Mouse (Mus musculus) inflammation-experienced regulatory T-cells, adult 6 months (primary cell): ENCODE results near the gene Chchd5. TPM values are rescaled to one million over a fixed set of nuclear protein-coding genes. Genes with fewer than 3 reads are reported as not detected.
A peak's percentile ranks its signal among the peaks of the same experiment; 100 is the strongest.

Source experiments
- ATAC-seq: one replicate; pipeline ENCODE4 v1.8.0; 2017
- polyA plus RNA-seq, 3 experiments: library from polyadenylated mRNA; unstranded; fragments of 100-300 nt; shearing (Covaris generic); gene quantifications; one replicate each; pipeline ENCODE4 v1.2.1; 2017

The Chchd5 gene
- 10 to 100 TPM; 26.5 to 44.1 (median 34.3) TPM for polyA plus RNA-seq

DNA sequence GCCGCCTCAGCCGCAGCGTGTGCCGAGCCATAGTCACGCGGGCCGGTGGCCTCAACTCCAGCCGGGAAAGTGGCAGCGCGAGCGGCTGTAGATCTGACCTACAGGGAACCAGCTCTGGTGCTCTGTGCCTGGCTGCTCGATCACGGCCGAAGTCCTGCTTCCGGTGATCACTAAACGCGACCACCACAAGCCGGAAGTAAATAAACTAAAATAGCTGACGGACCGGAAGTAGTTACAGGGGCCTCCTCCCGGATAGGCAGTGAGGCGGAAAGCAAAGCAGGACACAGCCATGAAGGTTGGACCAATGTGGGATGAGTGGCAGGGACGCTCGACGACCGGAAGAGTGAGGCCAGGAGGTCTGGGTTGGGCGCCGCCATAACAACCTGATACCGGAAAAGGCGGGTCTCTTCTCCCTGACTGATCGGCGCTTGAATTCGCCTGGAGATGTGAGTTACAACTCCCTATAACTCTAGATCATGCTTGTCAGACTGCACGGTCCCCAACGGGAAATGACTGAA, at the start of gene Chchd5:
Gene Chchd5, plus strand, starts transcription at position 289 of the 518 bp plus-strand sequence.
- ATAC-seq = peak; percentile 92

- ATAC-seq = no peak
Measured at GRCm38 (mm10) chr2:129081097-129081496, 48.4 kb upstream of the Chchd5 start.

GRCm38 (mm10) chr2:129083514-129083913, 46.0 kb upstream of the Chchd5 start:
- no peak for ATAC-seq

DNA sequence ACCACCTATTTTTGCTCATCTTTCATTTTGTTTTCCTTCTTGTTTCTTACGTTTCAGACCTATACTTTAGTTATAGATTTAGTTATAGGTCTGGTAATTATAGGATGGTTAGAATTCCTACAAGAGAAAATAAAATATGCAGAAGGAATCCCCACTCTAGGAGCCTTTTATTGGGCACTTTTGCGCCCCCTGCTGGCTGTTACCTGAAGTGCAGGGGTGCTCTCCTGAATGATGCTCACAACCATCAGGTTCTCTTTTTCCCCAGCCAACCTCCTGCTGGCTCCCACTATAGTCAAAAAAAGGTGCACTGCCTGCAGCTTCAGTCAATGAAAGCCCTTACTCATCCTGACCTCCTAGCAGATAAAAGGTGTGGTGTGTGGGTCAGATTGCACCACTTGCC, 44.5 kb upstream of the Chchd5 start:
- no peak for ATAC-seq

DNA sequence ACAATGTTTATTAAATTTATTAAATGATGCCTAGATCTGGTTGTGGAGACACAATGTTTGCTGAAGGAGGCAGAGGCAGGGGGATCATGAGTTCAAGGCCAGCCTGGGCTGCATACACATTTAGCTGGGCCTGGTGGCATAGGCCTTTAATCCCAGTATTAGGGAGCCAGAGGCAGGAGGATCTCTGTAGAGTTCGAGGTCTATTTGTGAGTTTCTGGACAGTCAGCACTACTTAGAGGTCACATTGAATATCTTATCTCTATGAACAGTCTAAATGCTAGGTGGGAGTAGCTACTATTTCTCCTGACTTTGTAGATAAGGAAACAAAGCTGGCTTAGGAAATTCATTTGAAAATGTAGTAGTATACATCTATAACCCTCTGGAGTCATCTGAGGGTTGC, 42.0 kb upstream of the Chchd5 start:
- ATAC-seq = no peak

GRCm38 (mm10) chr2:129090370-129090769, 39.1 kb upstream of the Chchd5 start:
- ATAC-seq = no peak

DNA sequence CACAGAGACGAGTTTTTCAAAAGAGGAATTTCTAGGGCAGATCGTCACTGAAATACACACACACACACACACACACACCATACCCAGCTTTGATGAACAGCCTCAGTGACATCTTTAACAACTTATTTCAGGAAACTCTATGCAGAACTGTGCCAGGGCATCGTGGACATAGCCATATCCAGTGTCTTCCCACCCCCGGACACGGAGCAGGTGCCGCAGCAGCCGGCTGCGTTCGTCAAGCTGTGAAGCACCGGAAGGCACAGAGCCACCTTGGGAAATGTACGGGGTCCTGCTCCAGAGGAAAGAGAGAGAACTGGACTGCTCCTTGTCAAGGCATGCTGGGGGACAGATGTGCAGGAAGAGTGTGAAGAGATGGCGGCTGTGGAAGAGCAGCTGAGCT, 36.7 kb upstream of the Chchd5 start:
- no peak for ATAC-seq

DNA sequence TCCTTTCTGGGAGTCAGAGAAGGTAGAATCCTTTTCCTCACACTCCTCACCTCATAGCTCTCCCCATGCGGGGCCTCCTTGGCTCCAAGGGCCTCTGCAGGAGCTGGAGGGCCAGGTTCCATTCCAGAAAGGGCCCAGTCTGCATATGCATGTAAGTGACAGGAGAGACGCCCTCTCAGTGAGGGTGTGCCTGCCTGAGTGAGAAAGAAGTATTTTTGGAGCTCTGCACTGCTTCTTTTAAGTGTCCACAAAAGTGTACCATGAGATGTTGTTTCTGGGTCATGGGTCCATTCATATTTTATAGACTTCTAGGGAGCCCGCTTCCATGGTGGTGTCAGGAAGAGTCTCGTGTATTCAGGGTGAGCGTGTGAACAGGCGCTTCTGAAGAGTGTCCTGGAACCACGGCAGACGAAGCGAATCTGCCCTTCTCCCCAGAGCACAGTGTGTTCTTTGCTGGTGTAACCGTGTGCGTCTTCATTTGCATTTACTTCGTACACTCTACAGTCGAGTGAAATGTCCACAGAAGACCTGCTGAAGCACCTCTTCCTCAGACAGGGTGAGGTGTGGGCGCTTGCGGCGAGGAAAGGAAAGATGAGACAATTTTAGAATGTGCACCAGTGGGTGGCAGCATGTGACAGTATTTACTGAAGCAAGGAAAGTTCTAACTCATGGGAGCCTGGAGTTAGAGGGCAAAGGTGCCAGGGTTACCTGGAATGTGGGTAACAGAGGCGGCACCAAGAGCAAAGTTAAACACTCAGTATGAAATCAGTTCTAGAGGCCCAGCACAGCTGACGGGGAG, 35.4 kb upstream of the Chchd5 start:
- no peak for ATAC-seq

DNA sequence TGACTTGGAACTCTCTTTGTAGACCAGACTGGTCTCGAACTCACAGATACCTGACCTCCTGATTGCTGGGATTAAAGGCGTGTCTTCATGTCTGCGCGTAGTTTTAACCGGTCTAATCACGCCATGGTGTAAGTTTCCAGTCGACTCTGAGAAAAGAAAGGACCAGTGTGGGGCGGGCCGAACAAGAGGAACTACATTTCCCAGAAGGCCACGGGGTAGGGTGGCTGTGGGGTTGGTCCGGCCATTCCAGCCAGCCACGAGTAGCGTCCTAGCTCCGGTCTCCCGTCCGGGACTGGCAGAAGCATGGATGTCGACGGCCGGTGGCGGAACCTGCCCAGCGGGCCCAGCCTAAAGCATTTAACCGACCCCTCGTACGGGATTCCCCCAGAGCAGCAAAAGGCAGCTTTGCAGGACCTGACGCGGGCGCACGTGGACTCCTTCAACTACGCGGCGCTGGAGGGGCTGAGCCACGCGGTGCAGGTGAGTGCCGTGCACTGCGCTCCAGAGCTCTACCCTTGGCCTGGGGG, 28.7 kb upstream of the Chchd5 start, which contains the start of gene Polr1b:
Gene Polr1b, plus strand, starts transcription at position 212 of the 527 bp plus-strand sequence.
- peak; percentile 96 for ATAC-seq

DNA sequence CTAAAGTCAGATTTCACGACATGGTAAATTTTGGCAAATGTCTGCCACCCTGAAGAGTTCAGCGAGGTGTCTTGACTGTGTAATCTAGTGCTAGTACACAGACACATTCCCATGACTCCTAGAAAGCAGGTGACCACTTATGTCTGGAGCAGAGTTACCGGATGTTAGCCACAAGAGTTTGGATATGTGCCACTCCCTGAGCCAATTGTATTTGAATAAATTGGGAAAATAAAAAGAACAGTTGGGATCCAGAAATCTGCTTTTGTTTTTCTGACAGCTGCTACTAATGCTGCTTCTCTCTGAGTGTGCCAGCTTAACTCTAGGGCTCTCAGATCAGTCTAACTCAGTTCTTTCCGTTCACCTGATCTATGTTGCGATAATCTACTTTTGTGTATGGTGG, 16.6 kb upstream of the Chchd5 start:
- no peak for ATAC-seq

DNA sequence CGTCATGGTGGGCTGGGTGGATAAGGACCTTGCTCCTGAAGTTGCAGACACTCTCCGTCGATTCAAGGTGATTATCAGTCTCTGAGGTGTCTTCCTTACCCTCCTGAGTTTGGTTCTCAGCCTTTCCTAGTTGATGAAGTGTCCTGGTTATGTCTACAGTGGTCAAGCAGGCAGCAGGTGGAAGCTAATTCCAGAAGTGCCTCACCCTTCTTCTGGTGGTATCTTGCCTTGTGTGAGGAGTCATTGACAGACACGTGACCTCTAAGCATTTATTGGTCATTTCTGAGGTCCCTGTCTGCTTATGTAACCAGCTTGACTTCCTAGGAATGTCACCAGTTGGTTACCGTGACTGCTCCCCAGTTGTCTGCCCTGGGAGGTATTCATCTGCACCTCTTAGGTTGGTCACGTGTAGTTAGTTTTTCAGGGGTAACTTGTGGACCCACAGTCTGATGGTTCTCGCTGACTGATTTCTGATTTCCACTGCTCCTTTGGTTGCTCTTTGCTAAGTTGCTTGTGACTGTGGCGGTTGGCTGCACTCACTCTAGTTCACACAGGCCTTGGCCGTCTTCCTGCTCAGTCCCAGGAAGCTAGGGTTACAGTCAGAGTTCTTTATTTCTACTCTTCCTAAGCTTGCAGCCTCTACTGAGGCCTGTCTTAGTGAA, 13.7 kb upstream of the Chchd5 start:
- no peak for ATAC-seq

DNA sequence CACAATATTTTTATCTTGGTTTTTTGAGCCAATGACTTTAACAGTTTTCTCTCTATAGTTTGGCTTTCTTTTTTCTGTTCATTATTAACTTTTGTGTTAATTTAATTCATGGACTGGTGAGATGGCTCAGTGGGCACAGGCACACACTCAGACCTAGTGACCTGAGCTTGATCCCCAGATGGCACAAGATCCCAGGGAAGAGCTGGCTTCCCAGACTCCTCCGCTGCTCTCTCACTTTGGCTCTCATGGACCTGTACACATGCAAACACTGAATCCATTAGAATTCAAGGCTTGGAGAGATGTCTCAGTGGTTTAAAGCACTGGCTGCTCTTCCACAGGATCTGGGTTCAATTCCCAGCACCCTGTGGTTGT, 13.1 kb upstream of the Chchd5 start:
- no peak for ATAC-seq

- ATAC-seq = no peak
Measured at GRCm38 (mm10) chr2:129118061-129118460, 11.4 kb upstream of the Chchd5 start.

GRCm38 (mm10) chr2:129121986-129122385, 7.5 kb upstream of the Chchd5 start:
- ATAC-seq = no peak

DNA sequence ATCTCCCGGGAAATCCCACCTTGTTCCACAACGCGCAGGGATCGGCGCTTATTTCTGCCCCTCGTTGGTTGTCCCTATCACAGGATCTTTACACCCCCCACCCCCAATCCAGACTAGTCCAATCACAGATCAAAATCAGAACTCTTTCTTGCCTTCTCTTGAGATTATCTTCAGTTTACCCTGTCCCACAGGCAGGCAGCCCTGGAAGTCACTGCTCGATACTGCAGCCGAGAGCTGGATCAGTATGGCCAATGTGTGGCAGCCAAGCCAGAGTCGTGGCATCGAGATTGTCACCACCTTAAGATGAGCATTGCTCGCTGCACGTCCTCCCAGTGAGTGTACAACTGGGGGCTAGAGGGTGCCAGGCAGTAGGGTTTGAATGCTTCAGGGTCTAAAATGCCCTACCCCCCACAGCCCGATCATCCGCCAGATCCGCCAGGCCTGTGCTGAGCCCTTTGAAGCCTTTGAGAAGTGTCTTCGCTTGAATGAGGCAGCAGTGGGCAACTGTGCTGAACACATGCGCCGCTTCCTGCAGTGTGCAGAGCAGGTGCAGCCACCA, 566 bp downstream of the Chchd5 start:
- peak; percentile 22 for ATAC-seq

DNA sequence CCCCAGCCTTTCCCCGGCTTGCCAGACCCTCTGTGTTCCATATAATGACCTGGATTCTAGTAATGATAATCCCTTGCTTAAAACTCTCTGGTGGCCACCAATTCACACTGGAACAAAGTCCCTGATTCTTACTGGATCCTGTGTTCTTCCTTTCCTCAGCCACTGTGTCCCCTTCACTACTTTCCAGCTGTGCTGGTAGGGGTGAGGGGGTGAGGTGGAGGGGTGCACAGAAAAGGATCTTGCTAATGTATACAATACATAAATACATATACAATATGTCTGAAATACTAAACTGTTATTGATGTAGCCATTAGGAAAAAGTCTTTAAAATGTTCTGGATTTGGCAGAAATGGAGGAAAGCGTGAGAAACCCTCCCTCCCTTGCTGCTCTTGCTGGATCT, 1.3 kb downstream of the Chchd5 start:
- ATAC-seq = no peak

GRCm38 (mm10) chr2:129132231-129132630, 2.7 kb downstream of the Chchd5 start:
- ATAC-seq = no peak

GRCm38 (mm10) chr2:129133006-129133805, 3.7 kb downstream of the Chchd5 start:
- no peak for ATAC-seq

GRCm38 (mm10) chr2:129139906-129140305, 10.4 kb downstream of the Chchd5 start:
- no peak for ATAC-seq

- ATAC-seq = no peak
Measured at GRCm38 (mm10) chr2:129148836-129149235, 19.3 kb downstream of the Chchd5 start.

DNA sequence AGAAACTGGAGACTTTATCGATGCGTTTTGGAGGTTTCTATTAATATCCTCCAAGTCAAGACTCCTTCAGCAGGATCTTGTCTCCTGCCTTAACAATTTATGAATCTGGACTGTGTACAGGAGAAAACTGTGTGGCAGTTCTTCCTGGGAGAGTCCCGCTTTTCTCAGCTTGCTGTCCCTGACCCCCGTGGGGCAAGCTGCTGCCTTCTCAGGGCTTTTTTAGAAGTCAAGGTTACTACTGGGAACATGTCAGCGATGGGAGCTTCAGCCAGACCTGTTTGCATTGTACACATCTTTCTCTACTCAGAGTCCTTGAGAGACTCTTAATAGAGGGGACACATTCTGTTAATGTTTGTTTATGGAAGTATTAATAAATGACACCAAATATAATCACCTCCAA, 20.9 kb downstream of the Chchd5 start:
- ATAC-seq = no peak

GRCm38 (mm10) chr2:129151111-129151510, 21.6 kb downstream of the Chchd5 start:
- no peak for ATAC-seq
